Comparison of ENCODE assay signal across 28 mouse cellular contexts in the genomic region with DNA sequence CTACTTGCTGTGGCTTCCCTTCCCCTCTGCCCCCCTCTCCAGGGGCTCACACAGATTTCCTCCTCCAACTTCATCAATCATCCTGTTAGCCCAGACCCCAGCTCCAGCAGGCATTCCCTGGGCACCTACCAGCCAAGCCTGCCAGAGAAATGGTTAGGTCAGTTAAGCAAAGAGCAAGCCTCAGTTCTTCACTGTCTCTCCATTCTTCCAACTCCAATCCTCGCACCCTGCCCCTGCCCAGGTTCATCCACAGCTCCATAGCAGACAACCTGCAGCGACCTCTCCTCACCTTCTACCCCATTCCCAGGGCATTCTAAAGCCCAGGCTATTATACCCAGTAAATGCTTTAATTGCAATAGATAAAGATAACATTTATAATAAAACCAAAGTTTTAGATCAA.
"Had no signal": no experiment of that assay in that cellular context is flagged by ENCODE, and none has a peak within 500 bp of the region (broad histone marks: within the 10 kb centered on the region; RNA-seq: fewer than 3 reads in every experiment).

No protein-coding gene starts in this region.

- H3K27ac ChIP-seq: embryonic facial prominence, embryonic 10.5 days; embryonic facial prominence, embryonic 12.5 days; embryonic facial prominence, embryonic 13.5 days; embryonic facial prominence, embryonic 15.5 days; forebrain, embryonic 10.5 days; forebrain, embryonic 12.5 days; forebrain, embryonic 13.5 days; forebrain, embryonic 15.5 days; gastrocnemius, adult 2 months; heart, adult 2 months had no signal

- DNase-seq: cerebellum, adult 18-20 months; cerebellum, adult 8-10 months; cerebellum, adult 9-10 months; cerebellum, adult 9-11 months; cerebellum, postnatal 10 days; cerebellum, postnatal 14 days; cerebellum, postnatal 25 days; cerebellum, postnatal 36 days; embryo, embryonic 11 days; forebrain, postnatal 0 days; gastrocnemius, adult 2 months; gastrocnemius, postnatal 10 days; gastrocnemius, postnatal 14 days; gastrocnemius, postnatal 25 days; gastrocnemius, postnatal 36 days; heart, adult 18-20 months; heart, adult 2 months had no signal

- H3K36me3 ChIP-seq: embryonic facial prominence, embryonic 10.5 days; embryonic facial prominence, embryonic 12.5 days; embryonic facial prominence, embryonic 13.5 days; embryonic facial prominence, embryonic 15.5 days; forebrain, embryonic 10.5 days; forebrain, embryonic 12.5 days; forebrain, embryonic 15.5 days had no signal

- H3K4me1 ChIP-seq: embryonic facial prominence, embryonic 12.5 days had no signal

- H3K27me3 ChIP-seq: embryonic facial prominence, embryonic 12.5 days; embryonic facial prominence, embryonic 13.5 days; embryonic facial prominence, embryonic 15.5 days; forebrain, embryonic 12.5 days; forebrain, embryonic 13.5 days; forebrain, embryonic 15.5 days had no signal

- H3K4me2 ChIP-seq: embryonic facial prominence, embryonic 12.5 days; embryonic facial prominence, embryonic 13.5 days; embryonic facial prominence, embryonic 15.5 days; forebrain, embryonic 12.5 days; forebrain, embryonic 13.5 days; forebrain, embryonic 15.5 days had no signal

- H3K9me3 ChIP-seq: embryonic facial prominence, embryonic 10.5 days; embryonic facial prominence, embryonic 12.5 days; embryonic facial prominence, embryonic 15.5 days; forebrain, embryonic 10.5 days; forebrain, embryonic 12.5 days; forebrain, embryonic 13.5 days; forebrain, embryonic 15.5 days had no signal

- H3K9ac ChIP-seq: embryonic facial prominence, embryonic 12.5 days; embryonic facial prominence, embryonic 13.5 days; embryonic facial prominence, embryonic 15.5 days; forebrain, embryonic 12.5 days; forebrain, embryonic 13.5 days; forebrain, embryonic 15.5 days; forebrain, postnatal 0 days had no signal

- ATAC-seq: forebrain, embryonic 13.5 days; forebrain, embryonic 14.5 days; forebrain, embryonic 15.5 days; forebrain, embryonic 16.5 days; forebrain, postnatal 0 days had no signal

- H3K4me3 ChIP-seq: embryonic facial prominence, embryonic 10.5 days; embryonic facial prominence, embryonic 12.5 days; embryonic facial prominence, embryonic 13.5 days; embryonic facial prominence, embryonic 15.5 days; erythroblast, embryonic 14.5 days; forebrain, embryonic 10.5 days; forebrain, embryonic 12.5 days; forebrain, embryonic 13.5 days; forebrain, embryonic 15.5 days; gastrocnemius, adult 2 months; heart, adult 2 months had no signal
